Mouse (Mus musculus): ENCODE results near the gene 5730596B20Rik. TPM values are rescaled to one million over a fixed set of nuclear protein-coding genes. Genes with fewer than 3 reads are reported as not detected.

The 5730596B20Rik gene
- not detected in 2 replicates for polyA plus RNA-seq (2012; ENCODE audit: insufficient read depth, insufficient read length, low replicate concordance, missing spikeins)

GRCm38 (mm10) chr6:52177061-52177735, at the start of gene 5730596B20Rik:
TSS of gene 5730596B20Rik (plus strand) at chr6:52177498.
- WGBS: 3% methylated on average over 36 of the region's 36 CpGs
- Histone ChIP-seq H3K4me3 (ENCODE audit: insufficient read depth, low read depth, low read length) (no peak within 1 kb of the TSS), H3K4me1 (ENCODE audit: control insufficient read depth, insufficient read depth, low read length) (peaks cover 3% of the 10 kb centered on the region; the same call in 1 of the 2 replicates), H3K27ac (ENCODE audit: insufficient read depth, low read depth, low read length) (no peak within 1 kb of the TSS)
- TF ChIP-seq POLR2A (IDR thresholded peaks at IDR 0.05; ENCODE audit: insufficient read depth, low read depth, low read length): no peak
- TF ChIP-seq CTCF (IDR thresholded peaks at IDR 0.05; ENCODE audit: insufficient read depth, low read depth, low read length): no peak

- no peak overlapping the region for H3K27ac ChIP-seq (ENCODE audit: insufficient read depth, low read depth, low read length)
- H3K4me1 ChIP-seq (ENCODE audit: control insufficient read depth, insufficient read depth, low read length): peaks cover 2% of the 10 kb centered on the region; the same call in 1 of the 2 replicates
- 57% methylated on average over 9 of the region's 9 CpGs for WGBS
- H3K4me3 ChIP-seq (ENCODE audit: insufficient read depth, low read depth, low read length): no peak overlapping the region
- TF ChIP-seq POLR2A (IDR thresholded peaks at IDR 0.05; ENCODE audit: insufficient read depth, low read depth, low read length) (no peak), CTCF (IDR thresholded peaks at IDR 0.05; ENCODE audit: insufficient read depth, low read depth, low read length) (no peak)
These were observed 39.3 kb upstream of the 5730596B20Rik start for GRCm38 (mm10) chr6:52137841-52138535.

- 88% methylated on average over 10 of the region's 10 CpGs for WGBS
- no peak overlapping the region for H3K4me3 ChIP-seq (ENCODE audit: insufficient read depth, low read depth, low read length)
- H3K4me1 ChIP-seq (ENCODE audit: control insufficient read depth, insufficient read depth, low read length): peaks cover 2% of the 10 kb centered on the region; the same call in 1 of the 2 replicates
- H3K27ac ChIP-seq (ENCODE audit: insufficient read depth, low read depth, low read length): no peak overlapping the region
- TF ChIP-seq CTCF (IDR thresholded peaks at IDR 0.05; ENCODE audit: insufficient read depth, low read depth, low read length) (no peak), POLR2A (IDR thresholded peaks at IDR 0.05; ENCODE audit: insufficient read depth, low read depth, low read length) (no peak)
These were observed 38.7 kb upstream of the 5730596B20Rik start for GRCm38 (mm10) chr6:52138576-52138975.

- TF ChIP-seq CTCF (IDR thresholded peaks at IDR 0.05; ENCODE audit: insufficient read depth, low read depth, low read length) (no peak), POLR2A (IDR thresholded peaks at IDR 0.05; ENCODE audit: insufficient read depth, low read depth, low read length) (no peak)
- Histone ChIP-seq H3K4me3 (ENCODE audit: insufficient read depth, low read depth, low read length) (no peak overlapping the region), H3K27ac (ENCODE audit: insufficient read depth, low read depth, low read length) (no peak overlapping the region), H3K4me1 (ENCODE audit: control insufficient read depth, insufficient read depth, low read length) (peaks cover 2% of the 10 kb centered on the region; the same call in 1 of the 2 replicates)
- WGBS: 87% methylated on average over 5 of the region's 5 CpGs
These were observed 38.2 kb upstream of the 5730596B20Rik start for GRCm38 (mm10) chr6:52139115-52139514.

GRCm38 (mm10) chr6:52150401-52150966, 26.8 kb upstream of the 5730596B20Rik start:
- no peak overlapping the region for H3K27ac ChIP-seq (ENCODE audit: insufficient read depth, low read depth, low read length)
- H3K4me3 ChIP-seq (ENCODE audit: insufficient read depth, low read depth, low read length): no peak overlapping the region
- H3K4me1 ChIP-seq (ENCODE audit: control insufficient read depth, insufficient read depth, low read length): no peaks in the 10 kb centered on the region
- TF ChIP-seq POLR2A (IDR thresholded peaks at IDR 0.05; ENCODE audit: insufficient read depth, low read depth, low read length) (no peak), CTCF (IDR thresholded peaks at IDR 0.05; ENCODE audit: insufficient read depth, low read depth, low read length) (no peak)
- WGBS: 6% methylated on average over 16 of the region's 16 CpGs

GRCm38 (mm10) chr6:52151571-52151970, 25.7 kb upstream of the 5730596B20Rik start:
- H3K27ac ChIP-seq (ENCODE audit: insufficient read depth, low read depth, low read length): no peak overlapping the region
- H3K4me1 ChIP-seq (ENCODE audit: control insufficient read depth, insufficient read depth, low read length): no peaks in the 10 kb centered on the region
- H3K4me3 ChIP-seq (ENCODE audit: insufficient read depth, low read depth, low read length): no peak overlapping the region
- TF ChIP-seq POLR2A (IDR thresholded peaks at IDR 0.05; ENCODE audit: insufficient read depth, low read depth, low read length) (no peak), CTCF (IDR thresholded peaks at IDR 0.05; ENCODE audit: insufficient read depth, low read depth, low read length) (no peak)
- 11% methylated on average over 4 of the region's 4 CpGs for WGBS

GRCm38 (mm10) chr6:52152226-52153193, 24.8 kb upstream of the 5730596B20Rik start:
- H3K4me3 ChIP-seq (ENCODE audit: insufficient read depth, low read depth, low read length): no peak overlapping the region
- no peaks in the 10 kb centered on the region for H3K4me1 ChIP-seq (ENCODE audit: control insufficient read depth, insufficient read depth, low read length)
- WGBS: 6% methylated on average over 16 of the region's 16 CpGs
- no peak overlapping the region for H3K27ac ChIP-seq (ENCODE audit: insufficient read depth, low read depth, low read length)
- TF ChIP-seq POLR2A (IDR thresholded peaks at IDR 0.05; ENCODE audit: insufficient read depth, low read depth, low read length) (no peak), CTCF (IDR thresholded peaks at IDR 0.05; ENCODE audit: insufficient read depth, low read depth, low read length) (no peak)

GRCm38 (mm10) chr6:52153270-52153669, 24.0 kb upstream of the 5730596B20Rik start:
- no peak overlapping the region for H3K27ac ChIP-seq (ENCODE audit: insufficient read depth, low read depth, low read length)
- TF ChIP-seq POLR2A (IDR thresholded peaks at IDR 0.05; ENCODE audit: insufficient read depth, low read depth, low read length) (no peak), CTCF (IDR thresholded peaks at IDR 0.05; ENCODE audit: insufficient read depth, low read depth, low read length) (no peak)
- H3K4me1 ChIP-seq (ENCODE audit: control insufficient read depth, insufficient read depth, low read length): peaks cover 2% of the 10 kb centered on the region
- 3% methylated on average over 6 of the region's 6 CpGs for WGBS
- H3K4me3 ChIP-seq (ENCODE audit: insufficient read depth, low read depth, low read length): no peak overlapping the region

Data from olfactory bulb, adult 2 months (tissue).